Mouse (Mus musculus): Measurements from ENCODE around the gene Olfr17. TPM values are rescaled to one million over a fixed set of nuclear protein-coding genes. Genes with fewer than 3 reads are reported as not detected.

Olfr17 gene
- not detected for polyA plus RNA-seq (2014; fragmentation: Illumina TruSeq; extraction: RNeasy Lipid Tissue Mini Kit (QIAGEN cat#74804); ENCODE audit: low read depth, low replicate concordance)

DNA sequence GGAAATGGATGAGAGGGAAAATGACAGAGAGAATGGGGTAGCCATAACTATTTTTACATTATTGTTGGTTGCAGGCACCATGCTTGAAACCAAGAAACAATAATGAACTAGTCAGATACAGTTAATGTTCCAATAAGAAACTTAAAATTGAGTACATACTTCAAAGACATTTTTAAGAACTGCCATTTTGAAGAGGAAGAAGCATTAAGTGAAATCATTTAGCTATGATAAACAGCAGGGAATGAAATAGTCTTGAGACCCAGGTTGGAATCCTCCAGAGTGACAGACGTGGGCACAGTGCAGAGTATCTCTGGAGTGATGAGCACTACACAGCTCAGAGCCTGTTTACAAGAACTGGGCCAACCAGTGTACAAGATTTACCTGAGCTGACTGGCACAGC is at the start of gene Olfr17:
TSS of gene Olfr17 (plus strand) at position 301 of the 400 bp plus-strand sequence.

DNA sequence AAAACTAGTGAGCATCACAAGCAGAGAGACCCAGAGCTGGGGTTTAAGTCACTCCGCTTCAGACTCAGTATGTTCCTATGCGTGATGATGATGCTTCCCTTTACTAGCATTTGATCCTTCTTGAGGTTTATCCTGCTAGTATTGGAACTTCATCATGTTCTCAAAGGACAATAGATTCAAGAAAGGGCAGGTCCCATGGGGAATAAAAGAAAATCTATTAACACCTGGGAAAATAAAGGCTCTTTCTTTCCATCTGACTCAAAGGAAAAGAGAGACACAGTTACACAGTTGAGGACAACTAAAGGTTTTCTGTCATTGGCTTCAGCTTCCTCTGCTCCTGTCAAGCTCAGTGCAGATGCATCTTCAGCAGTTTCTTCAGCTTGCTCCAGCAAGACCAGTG is 22.3 kb upstream of the Olfr17 start, which contains the start of gene Olfr714:
TSS of gene Olfr714 (plus strand) at position 301 of the 400 bp plus-strand sequence.

DNA sequence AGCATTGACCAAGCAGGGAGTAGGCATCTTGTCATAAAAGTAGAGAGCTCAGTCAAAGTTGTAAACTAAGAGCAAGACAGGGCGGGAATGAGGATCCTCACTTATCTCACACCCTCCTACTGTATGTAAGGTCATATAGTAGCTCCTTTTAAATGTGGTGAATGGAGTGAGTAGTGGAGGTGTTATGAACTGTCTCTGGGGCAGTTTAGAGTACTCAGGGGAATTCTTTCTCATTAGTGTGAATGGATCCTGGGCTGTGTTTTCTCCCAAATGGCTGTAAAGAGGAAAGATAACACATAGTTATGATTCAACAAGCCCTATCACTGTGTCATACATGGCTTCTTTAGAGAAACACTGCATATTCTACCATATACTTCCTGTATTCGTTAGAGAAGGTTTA is 17.2 kb downstream of the Olfr17 start, which contains the start of gene Olfr715b:
TSS of gene Olfr715b (minus strand) at position 101 of the 400 bp plus-strand sequence.

DNA sequence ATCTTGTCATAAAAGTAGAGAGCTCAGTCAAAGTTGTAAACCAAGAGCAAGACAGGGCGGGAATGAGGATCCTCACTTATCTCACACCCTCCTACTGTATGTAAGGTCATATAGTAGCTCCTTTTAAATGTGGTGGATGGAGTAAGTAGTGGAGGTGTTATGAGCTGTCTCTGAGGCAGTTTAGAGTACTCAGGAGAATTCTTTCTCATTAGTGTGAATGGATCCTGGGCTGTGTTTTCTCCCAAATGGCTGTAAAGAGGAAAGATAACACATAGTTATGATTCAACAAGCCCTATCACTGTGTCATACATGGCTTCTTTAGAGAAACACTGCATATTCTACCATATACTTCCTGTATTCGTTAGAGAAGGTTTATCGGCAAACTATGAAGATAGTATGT is 38.0 kb downstream of the Olfr17 start, which contains the start of gene Olfr715:
TSS of gene Olfr715 (minus strand) at position 101 of the 400 bp plus-strand sequence.

DNA sequence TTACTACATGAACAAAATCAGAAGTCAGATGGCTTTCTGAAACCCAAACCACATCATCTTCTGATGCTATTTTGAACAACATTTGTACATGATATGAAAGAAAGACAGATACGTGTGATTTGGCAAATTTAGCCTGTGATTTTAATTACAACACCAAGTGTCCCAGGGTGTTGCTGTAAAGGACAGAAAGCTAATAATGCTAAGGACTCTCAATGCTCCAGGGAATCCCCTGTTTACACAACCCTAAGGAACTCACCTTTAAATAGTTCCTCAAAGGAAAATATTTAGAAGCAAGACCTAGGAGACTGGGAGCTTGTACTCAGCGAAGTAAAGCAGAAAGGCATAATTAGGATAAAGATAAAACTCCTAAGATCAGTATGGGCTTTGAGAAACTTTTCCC is 45.0 kb downstream of the Olfr17 start, which contains the start of gene Olfr716:
TSS of gene Olfr716 (plus strand) at position 301 of the 400 bp plus-strand sequence.

Other genes with a start within 250 kb of the Olfr17 start
- gene Olfr703, start 249.9 kb upstream of the Olfr17 start, polyA plus RNA-seq (2014; fragmentation: Illumina TruSeq; extraction: RNeasy Lipid Tissue Mini Kit (QIAGEN cat#74804); ENCODE audit: low read depth, low replicate concordance): not detected
- gene Olfr704, start 230.0 kb upstream of the Olfr17 start, polyA plus RNA-seq (2014; fragmentation: Illumina TruSeq; extraction: RNeasy Lipid Tissue Mini Kit (QIAGEN cat#74804); ENCODE audit: low read depth, low replicate concordance): not detected
- not detected for gene Olfr705, start 216.3 kb upstream of the Olfr17 start, polyA plus RNA-seq (2014; fragmentation: Illumina TruSeq; extraction: RNeasy Lipid Tissue Mini Kit (QIAGEN cat#74804); ENCODE audit: low read depth, low replicate concordance)
- not detected for gene Olfr706, start 205.1 kb upstream of the Olfr17 start, polyA plus RNA-seq (2014; fragmentation: Illumina TruSeq; extraction: RNeasy Lipid Tissue Mini Kit (QIAGEN cat#74804); ENCODE audit: low read depth, low replicate concordance)
- not detected for gene Olfr707, start 192.0 kb upstream of the Olfr17 start, polyA plus RNA-seq (2014; fragmentation: Illumina TruSeq; extraction: RNeasy Lipid Tissue Mini Kit (QIAGEN cat#74804); ENCODE audit: low read depth, low replicate concordance)
- gene Olfr1532-ps1, start 185.2 kb upstream of the Olfr17 start, polyA plus RNA-seq (2014; fragmentation: Illumina TruSeq; extraction: RNeasy Lipid Tissue Mini Kit (QIAGEN cat#74804); ENCODE audit: low read depth, low replicate concordance): not detected
- not detected for gene Olfr709-ps1, start 161.0 kb upstream of the Olfr17 start, polyA plus RNA-seq (2014; fragmentation: Illumina TruSeq; extraction: RNeasy Lipid Tissue Mini Kit (QIAGEN cat#74804); ENCODE audit: low read depth, low replicate concordance)
- gene Olfr710, start 144.9 kb upstream of the Olfr17 start, polyA plus RNA-seq (2014; fragmentation: Illumina TruSeq; extraction: RNeasy Lipid Tissue Mini Kit (QIAGEN cat#74804); ENCODE audit: low read depth, low replicate concordance): not detected
- not detected for gene Olfr6, start 129.3 kb upstream of the Olfr17 start, polyA plus RNA-seq (2014; fragmentation: Illumina TruSeq; extraction: RNeasy Lipid Tissue Mini Kit (QIAGEN cat#74804); ENCODE audit: low read depth, low replicate concordance)
- gene Olfr711, start 117.8 kb upstream of the Olfr17 start, polyA plus RNA-seq (2014; fragmentation: Illumina TruSeq; extraction: RNeasy Lipid Tissue Mini Kit (QIAGEN cat#74804); ENCODE audit: low read depth, low replicate concordance): not detected
- gene Olfr2, start 87.1 kb upstream of the Olfr17 start, polyA plus RNA-seq (2014; fragmentation: Illumina TruSeq; extraction: RNeasy Lipid Tissue Mini Kit (QIAGEN cat#74804); ENCODE audit: low read depth, low replicate concordance): not detected
- not detected for gene Olfr713, start 62.0 kb upstream of the Olfr17 start, polyA plus RNA-seq (2014; fragmentation: Illumina TruSeq; extraction: RNeasy Lipid Tissue Mini Kit (QIAGEN cat#74804); ENCODE audit: low read depth, low replicate concordance)
- gene Olfr714, start 22.2 kb upstream of the Olfr17 start, polyA plus RNA-seq (2014; fragmentation: Illumina TruSeq; extraction: RNeasy Lipid Tissue Mini Kit (QIAGEN cat#74804); ENCODE audit: low read depth, low replicate concordance): not detected
- not detected for gene Olfr715b, start 17.1 kb downstream of the Olfr17 start, polyA plus RNA-seq (2014; fragmentation: Illumina TruSeq; extraction: RNeasy Lipid Tissue Mini Kit (QIAGEN cat#74804); ENCODE audit: low read depth, low replicate concordance)
- gene Olfr715, start 37.9 kb downstream of the Olfr17 start, polyA plus RNA-seq (2014; fragmentation: Illumina TruSeq; extraction: RNeasy Lipid Tissue Mini Kit (QIAGEN cat#74804); ENCODE audit: low read depth, low replicate concordance): not detected
- not detected for gene Olfr716, start 45.1 kb downstream of the Olfr17 start, polyA plus RNA-seq (2014; fragmentation: Illumina TruSeq; extraction: RNeasy Lipid Tissue Mini Kit (QIAGEN cat#74804); ENCODE audit: low read depth, low replicate concordance)
- gene Nlrp14, start 73.8 kb downstream of the Olfr17 start, polyA plus RNA-seq (2014; fragmentation: Illumina TruSeq; extraction: RNeasy Lipid Tissue Mini Kit (QIAGEN cat#74804); ENCODE audit: low read depth, low replicate concordance): 5.4 TPM
- gene Rbmxl2, start 116.2 kb downstream of the Olfr17 start, polyA plus RNA-seq (2014; fragmentation: Illumina TruSeq; extraction: RNeasy Lipid Tissue Mini Kit (QIAGEN cat#74804); ENCODE audit: low read depth, low replicate concordance): 0.56 TPM